Mouse (Mus musculus) kidney, postnatal 0 days (tissue): ENCODE data around the gene Snx27. TPM values are rescaled to one million over a fixed set of nuclear protein-coding genes. Genes with fewer than 3 reads are reported as not detected.
A peak's percentile ranks its signal among the peaks of the same experiment; 100 is the strongest.

Experiments
- ATAC-seq: fragments of 200-750 bp; cut with Nextera tagmentation; replicated peaks from 2 replicates; pipeline ENCODE4 v1.8.0; 2017; ENCODE audit warnings: low read depth, moderate number of reproducible peaks, moderate TSS enrichment, moderate library complexity; ENCODE audit not compliant: low FRiP score
- DNase-seq: peaks from one replicate; pipeline ENCODE4 v3.0.0-alpha.2; 2016; ENCODE audit warnings: low spot score
- H3K27ac ChIP-seq: fragments of 300-500 bp; sonication (generic); 2 replicates; pipeline ENCODE4 v1.5.1; 2014; ENCODE audit warnings: mild to moderate bottlenecking
- H3K27me3 ChIP-seq: fragments of 300-500 bp; sonication (generic); 2 replicates; pipeline ENCODE4 v1.6.1; 2014; ENCODE audit warnings: low read length, mixed read lengths; ENCODE audit not compliant: insufficient read depth
- H3K36me3 ChIP-seq: fragments of 300-500 bp; sonication (generic); 2 replicates; pipeline ENCODE4 v1.6.1; 2014; ENCODE audit warnings: low read length, mixed read lengths; ENCODE audit not compliant: insufficient read depth
- H3K4me1 ChIP-seq: fragments of 300-500 bp; sonication (generic); replicated peaks from 2 replicates; pipeline ENCODE4 v1.6.1; 2014; ENCODE audit warnings: antibody characterized with exemption, low read length, mixed read lengths; ENCODE audit not compliant: insufficient read depth
- H3K4me2 ChIP-seq: fragments of 300-500 bp; sonication (generic); 2 replicates; pipeline ENCODE4 v1.6.1; 2014; ENCODE audit warnings: mild to moderate bottlenecking, low read length, moderate library complexity, mixed read lengths
- H3K4me3 ChIP-seq: fragments of 300-500 bp; sonication (generic); replicated peaks from 2 replicates; pipeline ENCODE4 v1.5.1; 2014; ENCODE audit warnings: low read depth, low read length
- H3K9ac ChIP-seq: fragments of 300-500 bp; sonication (generic); 2 replicates; pipeline ENCODE4 v1.6.1; 2014; ENCODE audit warnings: low read depth, low read length
- H3K9me3 ChIP-seq: fragments of 300-500 bp; sonication (generic); replicated peaks from 2 replicates; pipeline ENCODE4 v1.6.1; 2016; ENCODE audit warnings: low read length, inconsistent platforms, mixed read lengths
- CTCF ChIP-seq: IDR thresholded peaks from 2 replicates; pipeline ENCODE4 v1.5.1; 2016; ENCODE audit warnings: antibody characterized with exemption, low read depth, mild to moderate bottlenecking, moderate library complexity
- WGBS: fragments of 180-500 bp; shearing (Covaris S2); extraction: QIAGEN DNeasy Blood & Tissue Kit; methylation state at CpG from one replicate; pipeline ENCODE4 v1.1.7; 2014; 5-methylcytosine and 5-hydroxymethylcytosine counted together
- polyA plus RNA-seq: library from polyadenylated mRNA; unstranded; fragments of >200 nt; fragmentation: Nextera tagmentation; extraction: Ambion mirVana; gene quantifications from 2 replicates; pipeline ENCODE4 v1.2.1, GENCODE M21; 2015

The Snx27 gene
- polyA plus RNA-seq, 1 experiment from 2014 or later, result 33.4 TPM

- no peaks in the 10 kb centered on the region; the same call in 1 of the 2 replicates for H3K4me1 ChIP-seq
- peak; percentile 75 for ATAC-seq
- H3K4me2 ChIP-seq, result no peak overlapping the region
- no peak for TF ChIP-seq CTCF
- WGBS, result 61% methylated on average over 7 of the region's 7 CpGs
- no peak overlapping the region; the same call in 1 of the 2 replicates for H3K27ac ChIP-seq
- H3K36me3 ChIP-seq, result no peaks in the 10 kb centered on the region
- no peaks in the 10 kb centered on the region for H3K27me3 ChIP-seq
- no peak overlapping the region for H3K4me3 ChIP-seq
- H3K9me3 ChIP-seq, result no peaks in the 10 kb centered on the region
- DNase-seq, result peak; percentile 66
- no peak overlapping the region for H3K9ac ChIP-seq
Observed at GRCm38 (mm10) chr3:94613258-94613878, 30.9 kb upstream of the Snx27 start.

DNA sequence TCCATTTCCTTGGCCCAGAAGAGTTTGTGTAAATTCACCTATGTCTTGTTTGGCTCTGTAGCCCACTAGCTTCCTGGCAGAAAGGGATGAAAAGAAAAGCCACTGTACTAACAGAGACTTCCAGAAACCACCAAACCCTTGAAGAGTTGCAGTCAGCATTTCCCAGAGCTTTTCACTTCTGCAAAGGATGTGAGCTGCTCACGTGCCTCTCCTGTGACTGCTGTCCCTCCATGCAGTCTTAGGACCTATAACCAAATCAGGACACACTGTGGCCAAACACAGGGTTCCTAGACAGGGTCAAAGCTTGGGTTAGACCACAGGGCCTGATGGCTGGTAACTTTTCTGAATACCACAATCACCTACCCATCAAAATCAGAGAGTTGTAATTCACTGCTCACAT, 29.8 kb upstream of the Snx27 start:
- ATAC-seq (no peak), DNase-seq (no peak)
- H3K27me3 ChIP-seq, result no peaks in the 10 kb centered on the region
- H3K9ac ChIP-seq, result no peak overlapping the region
- H3K4me3 ChIP-seq, result no peak overlapping the region
- H3K27ac ChIP-seq, result no peak overlapping the region
- no peaks in the 10 kb centered on the region; the same call in 1 of the 2 replicates for H3K4me1 ChIP-seq
- WGBS, result 88% methylated on average over 1 of the region's 1 CpGs
- no peaks in the 10 kb centered on the region for H3K9me3 ChIP-seq
- H3K36me3 ChIP-seq, result no peaks in the 10 kb centered on the region
- no peak for TF ChIP-seq CTCF
- H3K4me2 ChIP-seq, result no peak overlapping the region

- TF ChIP-seq CTCF, result no peak
- Histone ChIP-seq H3K9me3 (no peaks in the 10 kb centered on the region), H3K27ac (no peak overlapping the region), H3K36me3 (no peaks in the 10 kb centered on the region), H3K4me2 (no peak overlapping the region), H3K4me1 (no peaks in the 10 kb centered on the region; the same call in 1 of the 2 replicates), H3K27me3 (no peaks in the 10 kb centered on the region), H3K4me3 (no peak overlapping the region), H3K9ac (no peak overlapping the region)
- DNase-seq (no peak), ATAC-seq (no peak)
- WGBS, result 76% methylated on average over 5 of the region's 5 CpGs
Observed at GRCm38 (mm10) chr3:94611834-94612233, 29.3 kb upstream of the Snx27 start.

- Histone ChIP-seq H3K27ac (no peak overlapping the region), H3K27me3 (no peaks in the 10 kb centered on the region), H3K4me2 (no peak overlapping the region), H3K4me3 (no peak overlapping the region), H3K9me3 (no peaks in the 10 kb centered on the region), H3K9ac (no peak overlapping the region), H3K36me3 (no peaks in the 10 kb centered on the region), H3K4me1 (no peaks in the 10 kb centered on the region; the same call in 1 of the 2 replicates)
- no peak for TF ChIP-seq CTCF
- DNase-seq (no peak), ATAC-seq (no peak)
- WGBS, result 51% methylated on average over 4 of the region's 4 CpGs
Observed at GRCm38 (mm10) chr3:94611343-94611742, 28.8 kb upstream of the Snx27 start.

DNA sequence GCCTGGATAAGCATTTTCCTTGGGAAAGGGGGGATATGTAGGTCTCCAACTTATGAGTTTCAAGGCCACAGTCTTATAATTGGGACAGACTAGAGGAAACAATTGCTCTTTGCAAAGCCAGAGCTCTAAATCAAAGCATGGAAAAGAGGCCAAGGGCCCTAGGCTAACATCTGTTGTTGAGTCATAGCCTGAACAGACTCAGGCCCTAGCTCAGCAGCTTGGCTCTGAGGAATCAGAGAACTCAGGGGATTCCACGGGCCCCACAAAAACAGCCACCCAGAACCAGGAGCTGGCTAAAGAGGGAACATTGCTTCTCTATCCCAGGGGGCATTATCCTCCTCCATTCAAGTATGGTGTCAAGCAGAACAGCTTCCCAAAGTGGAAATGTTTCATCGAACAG, 28.1 kb upstream of the Snx27 start:
- H3K27ac ChIP-seq, result no peak overlapping the region
- DNase-seq (peak; percentile 21), ATAC-seq (no peak)
- no peaks in the 10 kb centered on the region for H3K36me3 ChIP-seq
- H3K4me1 ChIP-seq, result no peaks in the 10 kb centered on the region; the same call in 1 of the 2 replicates
- no peak for TF ChIP-seq CTCF
- 65% methylated on average over 2 of the region's 2 CpGs for WGBS
- no peaks in the 10 kb centered on the region for H3K9me3 ChIP-seq
- no peak overlapping the region for H3K4me2 ChIP-seq
- no peak overlapping the region for H3K4me3 ChIP-seq
- H3K9ac ChIP-seq, result no peak overlapping the region
- H3K27me3 ChIP-seq, result no peaks in the 10 kb centered on the region

GRCm38 (mm10) chr3:94609621-94610020, 27.1 kb upstream of the Snx27 start:
- TF ChIP-seq CTCF, result no peak
- DNase-seq (no peak), ATAC-seq (no peak)
- no peak overlapping the region for H3K27ac ChIP-seq
- no peak overlapping the region for H3K4me3 ChIP-seq
- no peaks in the 10 kb centered on the region for H3K36me3 ChIP-seq
- H3K4me1 ChIP-seq, result no peaks in the 10 kb centered on the region; the same call in 1 of the 2 replicates
- H3K9me3 ChIP-seq, result no peaks in the 10 kb centered on the region
- H3K27me3 ChIP-seq, result no peaks in the 10 kb centered on the region
- H3K9ac ChIP-seq, result no peak overlapping the region
- 80% methylated on average over 3 of the region's 3 CpGs for WGBS
- H3K4me2 ChIP-seq, result no peak overlapping the region

GRCm38 (mm10) chr3:94601959-94602358, 19.4 kb upstream of the Snx27 start:
- no peaks in the 10 kb centered on the region for H3K9me3 ChIP-seq
- H3K36me3 ChIP-seq, result no peaks in the 10 kb centered on the region
- H3K4me2 ChIP-seq, result no peak overlapping the region
- WGBS, result 0% methylated on average over 4 of the region's 4 CpGs
- H3K27ac ChIP-seq, result no peak overlapping the region
- peak; percentile 78 for DNase-seq
- peak; percentile 85 for TF ChIP-seq CTCF
- H3K27me3 ChIP-seq, result no peaks in the 10 kb centered on the region
- H3K4me1 ChIP-seq, result no peaks in the 10 kb centered on the region
- H3K9ac ChIP-seq, result no peak overlapping the region
- no peak for ATAC-seq
- H3K4me3 ChIP-seq, result no peak overlapping the region
